Mouse (Mus musculus): ENCODE data around the gene Trpm3.
"Not testable (repeated sequence)": the region's sequence is repeated elsewhere in the genome, so short reads cannot be mapped to it uniquely, and the experiment has no call there.

Trpm3 gene

GRCm38 (mm10) chr19:22847696-22848095 lies 708.9 kb downstream of the Trpm3 start:
- no peak for DNase-seq (ENCODE audit: low spot score in 2 of 2)

GRCm38 (mm10) chr19:22848251-22848650 lies 709.4 kb downstream of the Trpm3 start:
- DNase-seq (ENCODE audit: low spot score in 2 of 2): no peak

- no peak for DNase-seq (ENCODE audit: low spot score in 2 of 2)
Measured at GRCm38 (mm10) chr19:22848783-22849576, 710.1 kb downstream of the Trpm3 start.

GRCm38 (mm10) chr19:22851423-22851822 lies 712.6 kb downstream of the Trpm3 start:
- not testable (repeated sequence) for DNase-seq (ENCODE audit: low spot score in 2 of 2)

GRCm38 (mm10) chr19:22859644-22860043 lies 720.8 kb downstream of the Trpm3 start:
- DNase-seq (ENCODE audit: low spot score in 2 of 2): no peak

- no peak for DNase-seq (ENCODE audit: low spot score in 2 of 2)
Measured at GRCm38 (mm10) chr19:22867456-22867855, 728.6 kb downstream of the Trpm3 start.

GRCm38 (mm10) chr19:22869853-22870252 lies 731.0 kb downstream of the Trpm3 start:
- DNase-seq (ENCODE audit: low spot score in 2 of 2): no peak

- DNase-seq (ENCODE audit: low spot score in 2 of 2): no peak
Measured at GRCm38 (mm10) chr19:22872456-22872855, 733.6 kb downstream of the Trpm3 start.

GRCm38 (mm10) chr19:22880199-22880598 lies 741.4 kb downstream of the Trpm3 start:
- DNase-seq (ENCODE audit: low spot score in 2 of 2): no peak

GRCm38 (mm10) chr19:22882670-22883111 lies 743.8 kb downstream of the Trpm3 start:
- no peak for DNase-seq (ENCODE audit: low spot score in 2 of 2)

GRCm38 (mm10) chr19:22883154-22883553 lies 744.3 kb downstream of the Trpm3 start:
- no peak for DNase-seq (ENCODE audit: low spot score in 2 of 2)

- DNase-seq (ENCODE audit: low spot score in 2 of 2): peak; percentile 52 to 70
Measured at GRCm38 (mm10) chr19:22883744-22884317, 745.0 kb downstream of the Trpm3 start.

- DNase-seq (ENCODE audit: low spot score in 2 of 2): peak; percentile 41 to 50
Measured at GRCm38 (mm10) chr19:22884357-22884756, 745.5 kb downstream of the Trpm3 start.

- no peak for DNase-seq (ENCODE audit: low spot score in 2 of 2)
Measured at GRCm38 (mm10) chr19:22885051-22885450, 746.2 kb downstream of the Trpm3 start.

GRCm38 (mm10) chr19:22901892-22902291 lies 763.0 kb downstream of the Trpm3 start:
- no peak for DNase-seq (ENCODE audit: low spot score in 2 of 2)

- DNase-seq (ENCODE audit: low spot score in 2 of 2): no peak
Measured at GRCm38 (mm10) chr19:22902386-22902785, 763.5 kb downstream of the Trpm3 start.

GRCm38 (mm10) chr19:22905066-22905482 lies 766.2 kb downstream of the Trpm3 start:
- DNase-seq (ENCODE audit: low spot score in 2 of 2): peak; percentile 41 to 61

- no peak for DNase-seq (ENCODE audit: low spot score in 2 of 2)
Measured at GRCm38 (mm10) chr19:22910686-22911085, 771.8 kb downstream of the Trpm3 start.

GRCm38 (mm10) chr19:22912971-22913370 lies 774.1 kb downstream of the Trpm3 start:
- DNase-seq (ENCODE audit: low spot score in 2 of 2): no peak

GRCm38 (mm10) chr19:22915868-22916642 lies 777.2 kb downstream of the Trpm3 start:
- DNase-seq (ENCODE audit: low spot score in 2 of 2): peak; percentile 87 to 92

GRCm38 (mm10) chr19:22916643-22917344 lies 777.9 kb downstream of the Trpm3 start:
- DNase-seq (ENCODE audit: low spot score in 2 of 2): peak; percentile 94

GRCm38 (mm10) chr19:22917345-22917735 lies 778.5 kb downstream of the Trpm3 start:
- DNase-seq (ENCODE audit: low spot score in 2 of 2): no peak

All from right cerebral cortex, postnatal 36 days (tissue).